Comparison of ENCODE assay signal across 7 mouse cellular contexts in genomic region chr15:86409352-86409751, GRCm38 (mm10).
DNase-seq lines count a peak whose midpoint lies in the region; ATAC-seq and TF ChIP-seq lines count a peak whose summit lies in the region.

No protein-coding gene starts in this region.

- TF ChIP-seq POLR2A in kidney, adult 2 months (IDR thresholded peaks at IDR 0.05; ENCODE audit: low read depth, low read length), result no peak

- WGBS in kidney, adult 2 months, result 69% methylated on average over 5 of the region's 5 CpGs

- H3K27me3 ChIP-seq in kidney, adult 2 months (replicated peaks; ENCODE audit: control insufficient read depth, insufficient read depth, low read length), result no peaks in the 10 kb centered on the region

- ATAC-seq in megakaryocyte, adult 5-6 weeks (ENCODE audit: poor library complexity, severe bottlenecking), result no peak

- H3K36me3 ChIP-seq in kidney, adult 2 months (ENCODE audit: control insufficient read depth, insufficient read depth, low read length), result no peaks in the 10 kb centered on the region

- H3K27ac ChIP-seq in kidney, adult 2 months (ENCODE audit: insufficient read depth, low read depth, low read length), result no peak overlapping the region

- no peaks in the 10 kb centered on the region for H3K4me1 ChIP-seq in kidney, adult 2 months (ENCODE audit: control insufficient read depth, insufficient read depth, low read length)

- TF ChIP-seq CTCF in kidney, adult 2 months (conservative IDR thresholded peaks at IDR 0.05; ENCODE audit: insufficient read depth, insufficient read length, low read depth, low read length), result peak; percentile 49; the same call in 1 of the 2 replicates

- no peak overlapping the region for H3K4me3 ChIP-seq in kidney, adult 2 months (ENCODE audit: insufficient read depth, low read depth, low read length)

- peak; percentile 10 for DNase-seq in kidney, adult 2 months
- DNase-seq in kidney, adult 9 months, result no peak
- DNase-seq in A20 (ENCODE audit: low read depth, low spot score) (peak; percentile 17), MN1 (ENCODE audit: low spot score) (peak; percentile 55)
- DNase-seq in kidney, postnatal 4 days, result peak; percentile 48 to 61
- no peak for DNase-seq in urinary bladder, postnatal 10 days (ENCODE audit: low spot score)

Comparison
In these comparisons a context has a peak if more than half of its experiments do, and no peak if none do; other contexts are left out.
1. DNase-seq: peak in kidney, adult 2 months (single experiment), A20 (single experiment), MN1 (single experiment) and kidney, postnatal 4 days (2 of 2); none in kidney, adult 9 months (single experiment) and urinary bladder, postnatal 10 days (single experiment).